Mouse (Mus musculus): Measurements from ENCODE around the gene Mdfic.

Mdfic gene

GRCm38 (mm10) chr6:15793602-15794345 lies 73.3 kb downstream of the Mdfic start:
- DNase-seq, result peak; percentile 40

- DNase-seq, result no peak
Measured at GRCm38 (mm10) chr6:15794801-15795200, 74.3 kb downstream of the Mdfic start.

- DNase-seq, result no peak
Measured at GRCm38 (mm10) chr6:15807382-15807781, 86.9 kb downstream of the Mdfic start.

- DNase-seq, result no peak
Measured at GRCm38 (mm10) chr6:15825236-15825635, 104.8 kb downstream of the Mdfic start.

GRCm38 (mm10) chr6:15829812-15830211 lies 109.4 kb downstream of the Mdfic start:
- no peak for DNase-seq

- no peak for DNase-seq
Measured at GRCm38 (mm10) chr6:15830651-15831050, 110.2 kb downstream of the Mdfic start.

- no peak for DNase-seq
Measured at GRCm38 (mm10) chr6:15837695-15838094, 117.2 kb downstream of the Mdfic start.

- DNase-seq, result no peak
Measured at GRCm38 (mm10) chr6:15839831-15840230, 119.4 kb downstream of the Mdfic start.

- DNase-seq, result no peak
Measured at GRCm38 (mm10) chr6:15840429-15840828, 120.0 kb downstream of the Mdfic start.

GRCm38 (mm10) chr6:15841476-15842209 lies 121.2 kb downstream of the Mdfic start:
- DNase-seq, result no peak

- DNase-seq, result no peak
Measured at GRCm38 (mm10) chr6:15843295-15843694, 122.8 kb downstream of the Mdfic start.

GRCm38 (mm10) chr6:15845711-15846342 lies 125.4 kb downstream of the Mdfic start:
- no peak for DNase-seq

Measured in kidney, adult 18-20 months (tissue).